Mouse (Mus musculus) G1E (cell line): ENCODE measurements around the gene Olfr1367. TPM values are rescaled to one million over a fixed set of nuclear protein-coding genes. Genes with fewer than 3 reads are reported as not detected.
A peak's percentile ranks its signal among the peaks of the same experiment; 100 is the strongest.

ENCODE experiments used
- ATAC-seq: 2 replicates; pipeline ENCODE4 v1.8.0; 2016; ENCODE audit warnings: mild to moderate bottlenecking; ENCODE audit not compliant: insufficient number of reproducible peaks, poor library complexity, low FRiP score, severe bottlenecking; ENCODE audit errors: extremely low read depth
- DNase-seq: peaks from one replicate; pipeline ENCODE4 v3.0.0; 2012; ENCODE audit warnings: low spot score
- H3K27me3 ChIP-seq: 2 replicates; pipeline ENCODE4 v1.6.1; 2012; ENCODE audit warnings: mild to moderate bottlenecking, low read length, inconsistent platforms; ENCODE audit not compliant: insufficient read depth
- H3K36me3 ChIP-seq: replicated peaks from 2 replicates; pipeline ENCODE3; 2012; ENCODE audit warnings: mild to moderate bottlenecking, inconsistent platforms
- H3K4me1 ChIP-seq: 2 replicates; pipeline ENCODE4 v1.6.1; 2012; ENCODE audit warnings: low read depth, low read length, inconsistent platforms, mixed read lengths; ENCODE audit not compliant: insufficient read depth
- H3K4me3 ChIP-seq: 2 replicates; pipeline ENCODE4 v1.5.1; 2012; ENCODE audit warnings: low read depth, mild to moderate bottlenecking, inconsistent platforms, low read length, moderate library complexity, mixed read lengths
- H3K9me3 ChIP-seq: replicated peaks from 2 replicates; pipeline ENCODE4 v1.6.1; 2012; ENCODE audit warnings: inconsistent platforms
- CTCF ChIP-seq: IDR thresholded peaks from 2 replicates; pipeline ENCODE4 v1.5.1; 2012; ENCODE audit warnings: low read depth, low read length, inconsistent platforms, mixed read lengths
- GATA1 ChIP-seq: IDR thresholded peaks from 2 replicates; pipeline ENCODE4 v1.6.1; 2012; ENCODE audit warnings: borderline replicate concordance, low read length, inconsistent platforms, mixed read lengths
- GATA2 ChIP-seq: IDR thresholded peaks from 2 replicates; pipeline ENCODE4 v1.6.1; 2012; ENCODE audit warnings: low read depth, low read length, inconsistent platforms, borderline replicate concordance
- POLR2AphosphoS5 ChIP-seq: IDR thresholded peaks from 2 replicates; pipeline ENCODE4 v1.6.1; 2012; ENCODE audit warnings: low read depth, low read length, inconsistent platforms; ENCODE audit not compliant: insufficient replicate concordance
- TAL1 ChIP-seq: conservative IDR thresholded peaks from 2 replicates; pipeline ENCODE4 v1.6.1; 2012; ENCODE audit warnings: low read depth, low read length, inconsistent platforms, mixed read lengths
- polyA plus RNA-seq: library from polyadenylated mRNA; stranded (reverse); fragments of >175 nt; gene quantifications from 2 replicates; pipeline ENCODE4 v1.2.3, GENCODE M21; 2012
- total RNA-seq, 2 experiments: library from RNA; stranded (forward) in 1 of 2; stranded (reverse) in 1 of 2; fragments of 200-1000 nt in 1 of 2; fragments of >200 nt in 1 of 2; fragmentation: Nextera tagmentation in 1 of 2; gene quantifications; 2 replicates each; pipeline ENCODE4 v1.2.3; 2014 to 2017

Olfr1367 gene
- total and polyA plus RNA-seq, 3 experiments = 0.44 TPM; not detected in 2

DNA sequence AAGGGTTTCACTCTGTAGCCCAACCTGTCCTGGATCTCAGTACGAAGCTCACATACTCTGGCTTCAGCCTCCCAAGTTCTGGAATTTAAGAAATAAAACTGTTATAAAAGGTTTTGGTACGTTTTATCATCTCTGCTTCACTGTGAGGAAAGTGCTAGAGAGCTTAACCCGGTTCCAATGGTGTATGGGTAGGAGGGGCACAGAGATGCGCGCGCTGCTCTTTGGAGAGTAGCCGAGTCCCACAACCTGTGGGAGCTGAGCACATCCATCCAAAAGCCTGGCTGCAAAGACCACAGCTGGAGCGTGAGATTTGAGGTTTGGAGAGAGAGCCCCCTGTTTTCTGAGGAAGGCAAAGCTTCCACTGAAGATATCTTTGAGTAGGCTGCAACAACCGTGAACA lies 19.3 kb upstream of the Olfr1367 start:
- Histone ChIP-seq H3K4me3 (peak overlapping the region; percentile 67; the same call in 1 of the 2 replicates), H3K9me3 (no peaks in the 10 kb centered on the region), H3K4me1 (peaks cover 12% of the 10 kb centered on the region), H3K36me3 (no peaks in the 10 kb centered on the region), H3K27me3 (peaks cover 16% of the 10 kb centered on the region; the same call in 1 of the 2 replicates)
- TF ChIP-seq CTCF = no peak
- no peak for TF ChIP-seq POLR2AphosphoS5
- no peak for TF ChIP-seq GATA1
- no peak for TF ChIP-seq GATA2
- TF ChIP-seq TAL1 = no peak
- ATAC-seq (no peak), DNase-seq (no peak)

DNA sequence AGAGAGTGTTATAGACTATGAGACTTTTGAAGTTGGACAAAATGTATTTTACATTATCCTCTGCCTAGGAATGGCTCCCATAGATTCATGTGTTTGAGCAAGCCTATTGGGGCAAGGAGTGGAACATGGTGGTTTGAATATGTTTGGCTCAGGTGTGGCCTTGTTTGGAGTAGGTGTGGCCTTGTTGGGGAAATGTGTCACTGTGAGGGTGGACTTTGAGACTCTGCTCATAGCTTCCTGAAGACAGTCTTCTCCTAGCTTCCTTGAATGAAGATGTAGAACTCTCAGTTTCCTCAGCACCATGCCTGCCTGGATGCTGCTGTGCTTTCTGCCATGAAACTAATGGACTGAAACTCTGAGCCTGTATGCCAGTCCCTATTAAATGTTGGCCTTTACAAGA lies 3.9 kb downstream of the Olfr1367 start:
- ATAC-seq = no peak
- Histone ChIP-seq H3K4me3 (no peak overlapping the region), H3K4me1 (no peaks in the 10 kb centered on the region), H3K27me3 (peaks cover 13% of the 10 kb centered on the region), H3K36me3 (no peaks in the 10 kb centered on the region), H3K9me3 (no peaks in the 10 kb centered on the region)
- DNase-seq = no peak
- TF ChIP-seq GATA1 (no peak), TAL1 (no peak), CTCF (no peak), POLR2AphosphoS5 (no peak), GATA2 (no peak)

DNA sequence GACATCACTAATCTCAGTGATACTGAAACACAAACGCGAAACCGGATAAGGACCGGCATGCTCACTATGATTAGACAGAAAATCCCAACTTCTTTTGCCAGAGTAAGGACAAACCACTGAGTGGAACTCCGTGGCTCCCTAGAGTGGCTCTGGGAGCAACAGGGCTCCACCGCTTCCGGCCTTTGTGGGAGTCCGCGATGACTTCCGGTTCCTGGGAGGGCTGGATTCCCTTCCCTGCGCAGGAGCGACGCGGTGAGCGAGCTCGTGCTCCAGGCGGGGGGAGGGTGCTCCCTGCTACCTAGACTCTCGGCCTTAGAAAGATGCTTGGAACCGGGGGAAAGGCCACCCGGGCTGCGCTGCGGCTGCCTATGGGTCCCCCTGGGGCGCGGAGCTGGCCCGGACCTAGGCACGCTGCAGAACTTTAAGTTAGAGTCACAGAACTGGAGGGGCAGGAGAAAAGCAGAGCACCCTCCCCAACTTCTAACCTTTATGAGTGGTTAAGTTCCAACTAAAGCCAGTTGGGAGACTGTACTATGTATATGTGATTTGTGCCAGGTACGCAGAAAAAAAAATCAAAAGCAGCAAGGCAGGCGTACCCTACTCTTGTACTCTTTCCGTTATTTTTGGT lies 16.0 kb downstream of the Olfr1367 start, which contains the start of gene Zscan12:
TSS of gene Zscan12 (plus strand) at position 200 of the 628 bp plus-strand sequence.
- H3K4me1 ChIP-seq = peaks cover 20% of the 10 kb centered on the region
- peak; percentile 84 for DNase-seq
- H3K36me3 ChIP-seq = peaks cover 24% of the 10 kb centered on the region
- H3K4me3 ChIP-seq = peak within 1 kb of the TSS; percentile 86
- H3K9me3 ChIP-seq = no peaks in the 10 kb centered on the region
- peak; percentile 96 for ATAC-seq
- TF ChIP-seq CTCF (no peak), TAL1 (no peak), GATA1 (no peak), GATA2 (no peak), POLR2AphosphoS5 (no peak)
- peaks cover 5% of the 10 kb centered on the region; the same call in 1 of the 2 replicates for H3K27me3 ChIP-seq

DNA sequence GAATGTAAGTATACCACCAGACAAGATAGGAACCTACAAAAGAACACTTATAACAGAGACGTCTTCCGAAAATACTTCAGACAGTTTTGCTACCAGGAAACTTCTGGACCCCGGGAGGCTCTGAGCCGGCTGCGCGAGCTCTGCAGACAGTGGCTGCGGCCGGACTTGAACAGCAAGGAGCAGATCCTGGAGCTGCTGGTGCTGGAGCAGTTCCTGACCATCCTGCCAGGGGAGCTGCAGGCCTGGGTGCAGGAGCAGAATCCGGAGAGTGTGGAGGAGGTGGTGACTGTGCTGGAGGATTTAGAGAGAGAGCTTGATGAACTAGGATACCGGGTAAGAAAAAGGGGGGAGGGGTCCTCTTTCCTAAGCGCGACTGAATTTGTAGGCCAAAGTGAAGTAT lies 17.0 kb downstream of the Olfr1367 start:
- H3K27me3 ChIP-seq = peaks cover 2% of the 10 kb centered on the region; the same call in 1 of the 2 replicates
- ATAC-seq = no peak
- H3K36me3 ChIP-seq = peaks cover 32% of the 10 kb centered on the region
- H3K4me3 ChIP-seq = peak overlapping the region; percentile 86; the same call in 1 of the 2 replicates
- H3K9me3 ChIP-seq = no peaks in the 10 kb centered on the region
- TF ChIP-seq TAL1 (no peak), GATA2 (no peak), CTCF (no peak), POLR2AphosphoS5 (no peak), GATA1 (no peak)
- no peak for DNase-seq
- peaks cover 20% of the 10 kb centered on the region for H3K4me1 ChIP-seq

DNA sequence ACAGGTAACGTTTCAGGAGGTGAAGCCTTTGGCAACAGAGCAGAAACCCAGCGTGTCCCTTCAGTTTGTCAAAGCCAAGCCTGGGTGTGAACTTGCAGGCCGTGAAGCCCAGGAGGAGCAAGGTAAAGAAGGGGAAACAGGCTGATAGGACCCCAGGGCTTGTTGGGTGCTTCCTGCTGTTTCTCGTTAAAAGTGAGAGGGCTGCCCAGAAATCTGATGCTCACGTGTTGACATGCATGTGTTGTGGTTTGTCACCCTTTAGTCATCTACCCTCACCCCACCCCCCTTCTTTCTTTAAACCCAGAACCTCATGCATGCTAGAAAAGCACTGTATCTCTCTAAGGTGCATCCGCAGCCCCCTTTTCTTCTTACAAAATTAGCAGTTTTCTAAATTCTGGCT lies 19.9 kb downstream of the Olfr1367 start:
- H3K36me3 ChIP-seq = peaks cover 59% of the 10 kb centered on the region
- no peak overlapping the region for H3K4me3 ChIP-seq
- ATAC-seq (no peak), DNase-seq (no peak)
- TF ChIP-seq TAL1 = no peak
- no peak for TF ChIP-seq GATA2
- no peak for TF ChIP-seq POLR2AphosphoS5
- TF ChIP-seq GATA1 = no peak
- TF ChIP-seq CTCF = no peak
- peaks cover 20% of the 10 kb centered on the region for H3K4me1 ChIP-seq
- no peaks in the 10 kb centered on the region for H3K9me3 ChIP-seq
- H3K27me3 ChIP-seq = no peaks in the 10 kb centered on the region

DNA sequence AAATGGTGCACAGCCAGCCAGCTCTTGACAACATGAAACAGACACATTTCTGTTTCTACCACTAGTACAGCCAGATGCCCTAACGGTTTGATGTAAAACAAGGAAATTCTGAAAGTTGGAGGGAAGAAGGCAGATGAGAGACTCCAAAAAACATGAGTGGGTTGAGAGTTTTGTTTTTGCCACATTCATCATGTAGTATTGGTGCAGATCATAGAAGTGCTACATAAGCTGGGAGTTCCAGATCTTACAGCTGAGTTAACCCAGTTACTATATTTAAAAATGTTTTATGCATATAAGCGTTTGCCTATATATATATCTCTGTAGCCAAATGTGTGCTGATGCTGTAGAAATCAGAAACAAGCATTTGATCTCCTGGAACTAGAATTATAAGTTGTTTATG lies 26.0 kb downstream of the Olfr1367 start:
- H3K27me3 ChIP-seq = no peaks in the 10 kb centered on the region
- H3K9me3 ChIP-seq = no peaks in the 10 kb centered on the region
- DNase-seq (no peak), ATAC-seq (no peak)
- no peak overlapping the region for H3K4me3 ChIP-seq
- TF ChIP-seq CTCF (no peak), POLR2AphosphoS5 (no peak), GATA1 (no peak), TAL1 (no peak), GATA2 (no peak)
- no peaks in the 10 kb centered on the region; the same call in none of the 2 replicates for H3K4me1 ChIP-seq
- H3K36me3 ChIP-seq = peaks cover 36% of the 10 kb centered on the region
